Mouse (Mus musculus) erythroblast, embryonic 14.5 days (primary cell): ENCODE measurements at regions not wholly inside any gene's neighbourhood (a gene's known extent, or its start where the extent isn't known, plus 50 kb on each side); places are given as distances from the start of the nearest gene placed in this dataset.

Experiments
- H3K27me3 ChIP-seq: 2 replicates; pipeline ENCODE4 v1.6.1; 2012; ENCODE audit warnings: inconsistent platforms; ENCODE audit not compliant: control insufficient read depth
- H3K36me3 ChIP-seq: 2 replicates; pipeline ENCODE4 v1.6.1; 2012; ENCODE audit warnings: mild to moderate bottlenecking, inconsistent platforms; ENCODE audit not compliant: control insufficient read depth
- H3K4me1 ChIP-seq: 2 replicates; pipeline ENCODE4 v1.6.1; 2012; ENCODE audit warnings: inconsistent platforms; ENCODE audit not compliant: control insufficient read depth
- H3K4me3 ChIP-seq: replicated peaks from 2 replicates; pipeline ENCODE3; 2012; ENCODE audit warnings: moderate library complexity, mild to moderate bottlenecking, inconsistent platforms
- H3K9me3 ChIP-seq: 2 replicates; pipeline ENCODE4 v1.6.1; 2012; ENCODE audit warnings: low read length, inconsistent platforms, mixed read lengths; ENCODE audit not compliant: control insufficient read depth
- GATA1 ChIP-seq: IDR thresholded peaks from 2 replicates; pipeline ENCODE4 v1.6.1; 2012; ENCODE audit warnings: low read length, inconsistent platforms, mixed read lengths
- TAL1 ChIP-seq: IDR thresholded peaks from 3 replicates; pipeline ENCODE4 v1.6.1; 2012; ENCODE audit warnings: low read length, inconsistent platforms, mixed read lengths

GRCm38 (mm10) chr13:99091562-99092278 lies 92.9 kb upstream of the Zfp366 start:
- peaks cover 13% of the 10 kb centered on the region for H3K4me1 ChIP-seq
- no peak overlapping the region for H3K4me3 ChIP-seq
- H3K9me3 ChIP-seq, result no peaks in the 10 kb centered on the region
- no peaks in the 10 kb centered on the region for H3K27me3 ChIP-seq
- no peak for TF ChIP-seq GATA1
- no peak for TF ChIP-seq TAL1
- H3K36me3 ChIP-seq, result no peaks in the 10 kb centered on the region

DNA sequence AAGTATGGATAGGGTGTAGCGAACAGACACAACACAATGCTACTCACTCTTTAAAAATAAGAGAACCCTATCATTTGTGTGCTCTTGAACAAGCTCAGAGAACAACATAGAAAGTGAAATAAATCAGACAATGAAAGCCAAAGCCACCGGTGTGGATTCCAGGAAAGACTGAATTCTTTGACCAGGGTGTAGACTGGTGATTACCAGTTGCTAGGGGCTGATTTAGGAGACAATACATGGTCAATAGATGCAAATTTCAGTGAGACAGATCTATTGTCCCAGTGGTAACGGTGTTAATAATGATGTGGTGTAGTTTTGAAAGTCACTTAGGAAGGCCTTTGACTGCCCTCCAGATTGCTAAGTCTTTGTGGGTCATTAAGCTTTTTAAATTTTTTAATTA lies 94.3 kb upstream of the Zfp366 start:
- peaks cover 13% of the 10 kb centered on the region for H3K4me1 ChIP-seq
- no peaks in the 10 kb centered on the region for H3K36me3 ChIP-seq
- TF ChIP-seq GATA1 (no peak), TAL1 (no peak)
- no peaks in the 10 kb centered on the region for H3K27me3 ChIP-seq
- no peaks in the 10 kb centered on the region for H3K9me3 ChIP-seq
- no peak overlapping the region for H3K4me3 ChIP-seq

GRCm38 (mm10) chr13:99088285-99088684 lies 96.3 kb upstream of the Zfp366 start:
- no peaks in the 10 kb centered on the region for H3K27me3 ChIP-seq
- peaks cover 12% of the 10 kb centered on the region for H3K4me1 ChIP-seq
- no peaks in the 10 kb centered on the region for H3K36me3 ChIP-seq
- no peak for TF ChIP-seq GATA1
- TF ChIP-seq TAL1, result no peak
- H3K9me3 ChIP-seq, result no peaks in the 10 kb centered on the region
- no peak overlapping the region for H3K4me3 ChIP-seq

DNA sequence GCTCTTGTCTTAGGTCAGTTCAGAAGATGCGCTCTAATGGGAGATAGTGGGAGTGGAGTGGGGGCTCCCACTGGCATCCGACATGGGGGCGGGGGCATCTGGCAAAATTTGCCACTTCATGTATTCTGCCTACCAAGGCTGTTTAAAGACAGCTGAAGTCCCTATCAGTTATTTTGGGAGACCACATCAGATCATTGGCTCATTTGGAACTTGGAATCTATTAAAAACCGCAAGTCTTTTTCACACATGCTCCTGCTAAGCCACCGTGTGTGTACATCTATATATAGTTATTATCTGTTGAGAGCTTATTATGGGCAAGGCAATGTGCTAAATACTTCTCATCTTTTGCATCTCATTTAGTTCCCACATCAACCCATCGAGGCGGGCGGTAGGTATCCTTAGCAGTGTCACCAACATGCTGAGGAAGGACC lies 95.0 kb upstream of the 1700024P04Rik start:
- no peaks in the 10 kb centered on the region for H3K27me3 ChIP-seq
- no peak overlapping the region for H3K4me3 ChIP-seq
- no peaks in the 10 kb centered on the region for H3K9me3 ChIP-seq
- TF ChIP-seq TAL1 (no peak), GATA1 (no peak)
- H3K36me3 ChIP-seq, result no peaks in the 10 kb centered on the region
- H3K4me1 ChIP-seq, result no peaks in the 10 kb centered on the region

DNA sequence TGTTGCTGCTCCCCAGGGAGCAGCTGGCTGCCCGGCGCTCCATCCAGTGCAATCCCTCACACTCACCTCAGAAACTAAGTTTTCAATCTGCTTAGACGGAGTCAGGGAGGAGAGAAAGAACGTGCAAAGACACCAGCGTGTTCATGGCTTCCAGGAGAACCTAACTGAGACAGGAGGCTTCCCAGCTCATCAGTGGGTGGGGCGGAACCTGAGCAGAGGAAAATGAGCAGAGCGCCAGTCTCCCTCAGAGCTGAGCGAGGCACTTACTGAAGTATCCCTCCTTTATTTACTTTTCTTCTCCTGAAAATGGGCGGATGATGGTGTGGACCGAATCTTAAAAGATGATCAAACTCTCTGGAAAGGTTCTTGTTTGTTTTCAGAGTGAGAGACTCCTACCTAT lies 94.3 kb upstream of the 1700024P04Rik start:
- Histone ChIP-seq H3K4me3 (no peak overlapping the region), H3K36me3 (no peaks in the 10 kb centered on the region), H3K4me1 (no peaks in the 10 kb centered on the region), H3K27me3 (no peaks in the 10 kb centered on the region), H3K9me3 (no peaks in the 10 kb centered on the region)
- no peak for TF ChIP-seq TAL1
- TF ChIP-seq GATA1, result no peak

- H3K4me1 ChIP-seq, result no peaks in the 10 kb centered on the region
- H3K27me3 ChIP-seq, result peaks cover 4% of the 10 kb centered on the region; the same call in 1 of the 2 replicates
- TF ChIP-seq TAL1, result no peak
- no peak for TF ChIP-seq GATA1
- no peak overlapping the region for H3K4me3 ChIP-seq
- H3K9me3 ChIP-seq, result no peaks in the 10 kb centered on the region
- H3K36me3 ChIP-seq, result no peaks in the 10 kb centered on the region
Observed at GRCm38 (mm10) chr13:99077039-99077749, 92.8 kb upstream of the 1700024P04Rik start.

- H3K4me1 ChIP-seq, result no peaks in the 10 kb centered on the region
- H3K4me3 ChIP-seq, result no peak overlapping the region
- TF ChIP-seq TAL1 (no peak), GATA1 (no peak)
- H3K27me3 ChIP-seq, result peaks cover 4% of the 10 kb centered on the region
- no peaks in the 10 kb centered on the region for H3K9me3 ChIP-seq
- H3K36me3 ChIP-seq, result no peaks in the 10 kb centered on the region
Observed at GRCm38 (mm10) chr13:99075467-99075866, 91.1 kb upstream of the 1700024P04Rik start.

- H3K9me3 ChIP-seq, result no peaks in the 10 kb centered on the region
- peaks cover 4% of the 10 kb centered on the region for H3K27me3 ChIP-seq
- no peaks in the 10 kb centered on the region for H3K36me3 ChIP-seq
- TF ChIP-seq TAL1 (no peak), GATA1 (no peak)
- no peak overlapping the region for H3K4me3 ChIP-seq
- no peaks in the 10 kb centered on the region for H3K4me1 ChIP-seq
Observed at GRCm38 (mm10) chr13:99071821-99072414, 87.6 kb upstream of the 1700024P04Rik start.

- TF ChIP-seq TAL1 (no peak), GATA1 (no peak)
- H3K4me3 ChIP-seq, result no peak overlapping the region
- no peaks in the 10 kb centered on the region for H3K36me3 ChIP-seq
- no peaks in the 10 kb centered on the region for H3K4me1 ChIP-seq
- H3K9me3 ChIP-seq, result no peaks in the 10 kb centered on the region
- H3K27me3 ChIP-seq, result peaks cover 6% of the 10 kb centered on the region
Observed at GRCm38 (mm10) chr13:99071413-99071812, 87.0 kb upstream of the 1700024P04Rik start.
